Mouse (Mus musculus) thymus, adult 18-20 months (tissue): ENCODE data around the gene Rtl6.
A peak's percentile ranks its signal among the peaks of the same experiment; 100 is the strongest.

Source experiments
- DNase-seq, 2 experiments: peaks; one replicate each; pipeline ENCODE4 v3.0.0; 2022; ENCODE audit warnings: mixed read lengths in 2 of 2

Gene Rtl6

GRCm38 (mm10) chr15:84557189-84557921 lies at the start of gene Rtl6:
Rtl6 (minus strand) TSS chr15:84557823.
- peak; percentile 65 to 77 for DNase-seq

GRCm38 (mm10) chr15:84603267-84603963 lies 45.8 kb upstream of the Rtl6 start:
- no peak for DNase-seq

GRCm38 (mm10) chr15:84600977-84601595 lies 43.5 kb upstream of the Rtl6 start:
- DNase-seq: no peak

GRCm38 (mm10) chr15:84598911-84599310 lies 41.3 kb upstream of the Rtl6 start:
- no peak for DNase-seq

- no peak for DNase-seq
Measured at GRCm38 (mm10) chr15:84597816-84598215, 40.2 kb upstream of the Rtl6 start.

- DNase-seq: no peak
Measured at GRCm38 (mm10) chr15:84597021-84597420, 39.4 kb upstream of the Rtl6 start.

- no peak for DNase-seq
Measured at GRCm38 (mm10) chr15:84595241-84595945, 37.8 kb upstream of the Rtl6 start.

- no peak for DNase-seq
Measured at GRCm38 (mm10) chr15:84593514-84593913, 35.9 kb upstream of the Rtl6 start.

- DNase-seq: no peak
Measured at GRCm38 (mm10) chr15:84592240-84592639, 34.6 kb upstream of the Rtl6 start.

GRCm38 (mm10) chr15:84591573-84592139 lies 34.0 kb upstream of the Rtl6 start:
- no peak for DNase-seq

GRCm38 (mm10) chr15:84588371-84588821 lies 30.8 kb upstream of the Rtl6 start:
- DNase-seq: no peak

GRCm38 (mm10) chr15:84578607-84579006 lies 21.0 kb upstream of the Rtl6 start:
- DNase-seq: peak in 1 of 2 experiments; percentile 24

GRCm38 (mm10) chr15:84577019-84577418 lies 19.4 kb upstream of the Rtl6 start:
- DNase-seq: peak; percentile 70 to 81

- no peak for DNase-seq
Measured at GRCm38 (mm10) chr15:84566568-84567110, 9.0 kb upstream of the Rtl6 start.

- DNase-seq: no peak
Measured at GRCm38 (mm10) chr15:84561501-84561900, 3.9 kb upstream of the Rtl6 start.

GRCm38 (mm10) chr15:84556674-84557073 lies 949 bp downstream of the Rtl6 start:
- DNase-seq: peak in 1 of 2 experiments; percentile 6

- no peak for DNase-seq
Measured at GRCm38 (mm10) chr15:84551065-84551464, 6.6 kb downstream of the Rtl6 start.

GRCm38 (mm10) chr15:84549291-84549797 lies 8.3 kb downstream of the Rtl6 start:
- DNase-seq: no peak

GRCm38 (mm10) chr15:84546028-84546427 lies 11.6 kb downstream of the Rtl6 start:
- DNase-seq: no peak

GRCm38 (mm10) chr15:84541175-84541574 lies 16.4 kb downstream of the Rtl6 start:
- DNase-seq: no peak

- DNase-seq: no peak
Measured at GRCm38 (mm10) chr15:84538974-84539588, 18.5 kb downstream of the Rtl6 start.

- no peak for DNase-seq
Measured at GRCm38 (mm10) chr15:84537117-84537516, 20.5 kb downstream of the Rtl6 start.
